Mouse (Mus musculus) lung, embryonic 16.5 days (tissue): ENCODE measurements around the gene Gm15262. TPM values are rescaled to one million over a fixed set of nuclear protein-coding genes. Genes with fewer than 3 reads are reported as not detected.

Experiments used
- polyA plus RNA-seq: library from polyadenylated mRNA; unstranded; fragments of >200 nt; fragmentation: Nextera tagmentation; extraction: Ambion mirVana; gene quantifications from 2 replicates; pipeline ENCODE4 v1.2.1, GENCODE M21; 2015

Gene Gm15262
- polyA plus RNA-seq, 1 experiment from 2014 or later: not detected

Other genes starting within 250 kb of the Gm15262 start
- gene Scml2, start 170.3 kb upstream of the Gm15262 start, polyA plus RNA-seq: 4.4 and 5.1 TPM in 2 replicates